In genomic region chr8:120534504-120535368, GRCm38 (mm10) we compare ENCODE assay signal across 7 mouse cellular contexts. TPM values are rescaled to one million over a fixed set of nuclear protein-coding genes. Genes with fewer than 3 reads are reported as not detected.
DNase-seq lines count a peak whose midpoint lies in the region; ATAC-seq and TF ChIP-seq lines count a peak whose summit lies in the region.

No protein-coding gene starts in this region.

- H3K9me3 ChIP-seq in intestine, embryonic 15.5 days: no peaks in the 10 kb centered on the region
- H3K9me3 ChIP-seq in limb, embryonic 11.5 days (ENCODE audit: control insufficient read depth, low read length): no peaks in the 10 kb centered on the region
- H3K9me3 ChIP-seq in midbrain, embryonic 13.5 days: no peaks in the 10 kb centered on the region

- TF ChIP-seq POLR2A in small intestine, adult 2 months (IDR thresholded peaks at IDR 0.05; ENCODE audit: low read depth, low read length): no peak

- H3K27ac ChIP-seq in intestine, embryonic 15.5 days: no peak overlapping the region
- H3K27ac ChIP-seq in limb, embryonic 11.5 days (replicated peaks; ENCODE audit: low read depth, low read length): no peak overlapping the region
- H3K27ac ChIP-seq in midbrain, embryonic 13.5 days: peak overlapping the region; percentile 99
- no peak overlapping the region for H3K27ac ChIP-seq in small intestine, adult 2 months (ENCODE audit: insufficient read depth, low read depth, low read length)

- H3K36me3 ChIP-seq in intestine, embryonic 15.5 days: no peaks in the 10 kb centered on the region
- H3K36me3 ChIP-seq in limb, embryonic 11.5 days (ENCODE audit: control insufficient read depth, insufficient read depth, low read length): no peaks in the 10 kb centered on the region
- no peaks in the 10 kb centered on the region for H3K36me3 ChIP-seq in midbrain, embryonic 13.5 days
- H3K36me3 ChIP-seq in small intestine, adult 2 months (ENCODE audit: control insufficient read depth, insufficient read depth, low read length): no peaks in the 10 kb centered on the region; the same call in 1 of the 2 replicates

- 0 out of 2 replicates have a peak, but pooled peaks cover 2% of the 10 kb centered on the region for H3K27me3 ChIP-seq in intestine, embryonic 15.5 days (replicated peaks)
- no peaks in the 10 kb centered on the region for H3K27me3 ChIP-seq in limb, embryonic 11.5 days (ENCODE audit: control insufficient read depth, insufficient read depth, low read length)
- H3K27me3 ChIP-seq in midbrain, embryonic 13.5 days: no peaks in the 10 kb centered on the region
- H3K27me3 ChIP-seq in small intestine, adult 2 months (ENCODE audit: control insufficient read depth, insufficient read depth, low read length): no peaks in the 10 kb centered on the region

- peak; percentile 26; the same call in 1 of the 2 replicates for ATAC-seq in intestine, embryonic 15.5 days
- peak; percentile 8; the same call in 1 of the 2 replicates for ATAC-seq in limb, embryonic 11.5 days (ENCODE audit: insufficient number of reproducible peaks, low FRiP score, low TSS enrichment, low read depth)
- peak; percentile 38 for ATAC-seq in midbrain, embryonic 13.5 days

- WGBS in intestine, embryonic 15.5 days: 21% methylated on average over 14 of the region's 14 CpGs
- WGBS in limb, embryonic 11.5 days: 4% methylated on average over 14 of the region's 14 CpGs
- 4% methylated on average over 14 of the region's 14 CpGs for WGBS in midbrain, embryonic 13.5 days
- WGBS in small intestine, adult 2 months: 35% methylated on average over 14 of the region's 14 CpGs

- H3K4me3 ChIP-seq in intestine, embryonic 15.5 days (replicated peaks): no peak overlapping the region
- H3K4me3 ChIP-seq in limb, embryonic 11.5 days (ENCODE audit: low read depth, low read length): no peak overlapping the region
- 0 out of 2 replicates have a peak overlapping the region, but pooled peaks have one; percentile 61 for H3K4me3 ChIP-seq in midbrain, embryonic 13.5 days (replicated peaks)
- no peak overlapping the region for H3K4me3 ChIP-seq in small intestine, adult 2 months (ENCODE audit: low read depth, low read length)

- peak; percentile 97 for TF ChIP-seq CTCF in small intestine, adult 2 months (IDR thresholded peaks at IDR 0.05; ENCODE audit: extremely low read depth, insufficient read length, insufficient replicate concordance, low read depth, low read length)

- peaks cover 81% of the 10 kb centered on the region for H3K4me1 ChIP-seq in intestine, embryonic 15.5 days (replicated peaks)
- peaks cover 78% of the 10 kb centered on the region for H3K4me1 ChIP-seq in limb, embryonic 11.5 days (ENCODE audit: control insufficient read depth, insufficient read depth, low read length)
- peaks cover 88% of the 10 kb centered on the region for H3K4me1 ChIP-seq in midbrain, embryonic 13.5 days (replicated peaks)
- H3K4me1 ChIP-seq in small intestine, adult 2 months (ENCODE audit: control insufficient read depth, insufficient read depth, insufficient read length, low read length): peaks cover 23% of the 10 kb centered on the region

- no peak overlapping the region for H3K9ac ChIP-seq in intestine, embryonic 15.5 days
- H3K9ac ChIP-seq in limb, embryonic 11.5 days (ENCODE audit: low read length): no peak overlapping the region
- H3K9ac ChIP-seq in midbrain, embryonic 13.5 days (replicated peaks): peak overlapping the region; percentile 45

- H3K4me2 ChIP-seq in intestine, embryonic 15.5 days (replicated peaks): peak overlapping the region; percentile 99
- H3K4me2 ChIP-seq in limb, embryonic 11.5 days (ENCODE audit: low read depth, severe bottlenecking): peak overlapping the region; percentile 96
- H3K4me2 ChIP-seq in midbrain, embryonic 13.5 days (replicated peaks): peak overlapping the region; percentile 95

- peak; percentile 83 to 84 for DNase-seq in adrenal gland, adult 18-20 months (ENCODE audit: low spot score in 2 of 2)
- peak; percentile 97 for DNase-seq in embryo, embryonic 10 days (ENCODE audit: low spot score)
- peak; percentile 82 for DNase-seq in gastrocnemius, postnatal 25 days
- peak; percentile 90 for DNase-seq in limb, embryonic 11.5 days (ENCODE audit: low spot score)

RNA-seq across cellular contexts. Expression of gene Gins2, which starts 54.4 kb away (rescaled TPM):
- total RNA-seq in adrenal gland, adult 18-20 months (2021): 1 to 10 TPM; 4.6 to 5.0 TPM
- 1 to 10 TPM; 1.0 to 1.3 TPM for total RNA-seq in gastrocnemius, postnatal 25 days (2021)
- 88.4 and 88.8 TPM in 2 replicates for polyA plus RNA-seq in intestine, embryonic 15.5 days (2015; fragmentation: Nextera tagmentation; extraction: Ambion mirVana)
- 130 and 132 TPM in 2 replicates for polyA plus RNA-seq in limb, embryonic 11.5 days (2014; fragmentation: Nextera tagmentation; extraction: Ambion mirVana)
- 36.7 and 37.9 TPM in 2 replicates for polyA plus RNA-seq in midbrain, embryonic 13.5 days (2015; fragmentation: Nextera tagmentation; extraction: Ambion mirVana)
- polyA plus RNA-seq in small intestine, adult 2 months (2012; rRNA removed): 12.6 and 22.5 TPM in 2 replicates
